Mouse (Mus musculus): ENCODE measurements around the gene Slc27a2.

GRCm38 (mm10) chr2:126572747-126573146, 20.5 kb downstream of the Slc27a2 start:
- no peak for TF ChIP-seq CTCF (IDR thresholded peaks at IDR 0.05; ENCODE audit: insufficient read depth, low read depth, low read length)
- no peak for TF ChIP-seq POLR2A (IDR thresholded peaks at IDR 0.05; ENCODE audit: insufficient read depth, low read depth, low read length)
